In the genomic region with DNA sequence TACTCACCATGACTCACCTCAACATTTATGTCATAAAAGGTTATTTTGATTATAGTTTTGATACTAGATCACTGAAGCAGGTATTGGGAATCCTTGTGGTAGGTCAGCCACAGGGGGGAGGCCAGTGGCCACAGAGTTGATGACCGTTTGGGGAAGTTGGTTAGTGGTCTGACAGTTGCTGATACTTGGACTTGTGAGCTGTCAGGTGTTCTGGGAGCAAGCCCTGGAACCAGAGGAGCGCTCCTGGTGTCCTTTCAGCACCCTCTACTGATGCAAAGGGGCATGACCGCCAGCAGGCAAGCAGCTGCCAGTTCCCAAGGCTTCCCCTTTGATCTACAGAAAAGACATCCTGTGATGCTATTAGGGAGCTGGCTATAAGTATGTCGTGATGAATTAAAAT, we compare ENCODE assay signal across 8 mouse cellular contexts. TPM values are rescaled to one million over a fixed set of nuclear protein-coding genes. Genes with fewer than 3 reads are reported as not detected.
DNase-seq lines count a peak whose midpoint lies in the region; ATAC-seq and TF ChIP-seq lines count a peak whose summit lies in the region.

No protein-coding gene starts in this region.

- ATAC-seq in lung, embryonic 14.5 days (ENCODE audit: insufficient read depth): no peak

- H3K27me3 ChIP-seq in lung, embryonic 14.5 days (ENCODE audit: insufficient read depth, low read length): no peaks in the 10 kb centered on the region
- H3K27me3 ChIP-seq in thymus, adult 2 months (ENCODE audit: control insufficient read depth, insufficient read depth, low read length): no peaks in the 10 kb centered on the region

- H3K4me3 ChIP-seq in lung, embryonic 14.5 days (ENCODE audit: low read depth, low read length): no peak overlapping the region
- H3K4me3 ChIP-seq in thymus, adult 2 months (ENCODE audit: control insufficient read depth, insufficient read depth, low read length): no peak overlapping the region

- no peak overlapping the region for H3K27ac ChIP-seq in lung, embryonic 14.5 days (ENCODE audit: low read depth)
- H3K27ac ChIP-seq in thymus, adult 2 months (ENCODE audit: control insufficient read depth, insufficient read depth, low read length): no peak overlapping the region

- DNase-seq in heart, adult 11 months: peak; percentile 91
- DNase-seq in heart, postnatal 25 days (ENCODE audit: low spot score): no peak
- peak; percentile 21 for DNase-seq in right cerebral cortex, postnatal 4 days
- no peak for DNase-seq in right cerebral cortex, postnatal 25 days
- DNase-seq in cerebellum, adult 9-11 months: peak; percentile 60
- DNase-seq in heart, adult 8-10 months (ENCODE audit: low spot score): peak; percentile 22
- peak; percentile 47 for DNase-seq in lung, embryonic 14.5 days
- DNase-seq in thymus, adult 2 months: peak; percentile 67

- peak; percentile 63 for TF ChIP-seq CTCF in lung, embryonic 14.5 days (IDR thresholded peaks at IDR 0.05; ENCODE audit: low read depth)
- peak; percentile 62; the same call in 1 of the 2 replicates for TF ChIP-seq CTCF in thymus, adult 2 months (IDR thresholded peaks at IDR 0.05; ENCODE audit: borderline replicate concordance, control insufficient read depth, extremely low read depth, insufficient read depth, low read length, poor library complexity)

- TF ChIP-seq POLR2A in thymus, adult 2 months (IDR thresholded peaks at IDR 0.05; ENCODE audit: control insufficient read depth, extremely low read depth, insufficient read depth, low read length, poor library complexity): no peak

- H3K9ac ChIP-seq in lung, embryonic 14.5 days: no peak overlapping the region

- peaks cover 60% of the 10 kb centered on the region for H3K36me3 ChIP-seq in lung, embryonic 14.5 days (ENCODE audit: insufficient read depth)
- H3K36me3 ChIP-seq in thymus, adult 2 months (ENCODE audit: control insufficient read depth, insufficient read depth, low read length): peaks cover 62% of the 10 kb centered on the region

- intact Hi-C loops in heart, postnatal 25 days (cut with DNase I): loop anchor here (2.0 to 10.0 kb wide), 2 partner anchors 64 to 150 kb away; no protein-coding TSS in a partner anchor

- no peaks in the 10 kb centered on the region for H3K9me3 ChIP-seq in lung, embryonic 14.5 days (ENCODE audit: low read depth, low read length)

- no peaks in the 10 kb centered on the region for H3K4me1 ChIP-seq in lung, embryonic 14.5 days (ENCODE audit: insufficient read depth)
- H3K4me1 ChIP-seq in thymus, adult 2 months (replicated peaks; ENCODE audit: control insufficient read depth, insufficient read depth, low read length): no peaks in the 10 kb centered on the region

- 49% methylated on average over 4 of the region's 4 CpGs for WGBS in lung, embryonic 14.5 days
- WGBS in thymus, adult 2 months: 49% methylated on average over 4 of the region's 4 CpGs

- H3K4me2 ChIP-seq in lung, embryonic 14.5 days: no peak overlapping the region

RNA-seq across cellular contexts. Expression of gene Bcas3, which starts 18.2 kb away (rescaled TPM):
- total RNA-seq in heart, postnatal 25 days (2021): 10 to 100 TPM; 31.1 to 43.7 TPM
- total RNA-seq in heart, adult 8-10 months (2022): 10 to 100 TPM; 35.3 to 44.4 (median 42.9) TPM
- polyA plus RNA-seq in lung, embryonic 14.5 days (2014; fragmentation: Nextera tagmentation; extraction: Ambion mirVana): 31.1 and 35.0 TPM in 2 replicates
- polyA plus RNA-seq in thymus, adult 2 months (2012; rRNA removed): 42.5 and 49.4 TPM in 2 replicates

RNA-seq across cellular contexts. Expression of gene Ppm1d, which starts 23.7 kb away (rescaled TPM):
- 10 to 100 TPM in 1 of 2 experiments, 1 to 10 TPM in 1; 9.7 to 10.2 TPM for total RNA-seq in heart, postnatal 25 days (2021)
- total RNA-seq in heart, adult 8-10 months (2022): 1 to 10 TPM; 6.8 to 8.9 (median 8.0) TPM
- 21.4 and 23.1 TPM in 2 replicates for polyA plus RNA-seq in lung, embryonic 14.5 days (2014; fragmentation: Nextera tagmentation; extraction: Ambion mirVana)
- polyA plus RNA-seq in thymus, adult 2 months (2012; rRNA removed): 12.8 and 15.2 TPM in 2 replicates

Comparison
In these comparisons a context has a peak if more than half of its experiments do, and no peak if none do; other contexts are left out.
1. DNase-seq: peak in heart, adult 11 months (single experiment), right cerebral cortex, postnatal 4 days (single experiment), cerebellum, adult 9-11 months (single experiment), heart, adult 8-10 months (single experiment), lung, embryonic 14.5 days (single experiment) and thymus, adult 2 months (single experiment); none in heart, postnatal 25 days (single experiment) and right cerebral cortex, postnatal 25 days (single experiment).